Mouse (Mus musculus) kidney, postnatal 14 days (tissue): ENCODE measurements at regions not wholly inside any gene's neighbourhood (a gene's known extent, or its start where the extent isn't known, plus 50 kb on each side); places are given as distances from the start of the nearest gene placed in this dataset.

Source experiments
- DNase-seq: peaks from one replicate; pipeline ENCODE4 v3.0.0; 2022; ENCODE audit warnings: mixed read lengths

DNA sequence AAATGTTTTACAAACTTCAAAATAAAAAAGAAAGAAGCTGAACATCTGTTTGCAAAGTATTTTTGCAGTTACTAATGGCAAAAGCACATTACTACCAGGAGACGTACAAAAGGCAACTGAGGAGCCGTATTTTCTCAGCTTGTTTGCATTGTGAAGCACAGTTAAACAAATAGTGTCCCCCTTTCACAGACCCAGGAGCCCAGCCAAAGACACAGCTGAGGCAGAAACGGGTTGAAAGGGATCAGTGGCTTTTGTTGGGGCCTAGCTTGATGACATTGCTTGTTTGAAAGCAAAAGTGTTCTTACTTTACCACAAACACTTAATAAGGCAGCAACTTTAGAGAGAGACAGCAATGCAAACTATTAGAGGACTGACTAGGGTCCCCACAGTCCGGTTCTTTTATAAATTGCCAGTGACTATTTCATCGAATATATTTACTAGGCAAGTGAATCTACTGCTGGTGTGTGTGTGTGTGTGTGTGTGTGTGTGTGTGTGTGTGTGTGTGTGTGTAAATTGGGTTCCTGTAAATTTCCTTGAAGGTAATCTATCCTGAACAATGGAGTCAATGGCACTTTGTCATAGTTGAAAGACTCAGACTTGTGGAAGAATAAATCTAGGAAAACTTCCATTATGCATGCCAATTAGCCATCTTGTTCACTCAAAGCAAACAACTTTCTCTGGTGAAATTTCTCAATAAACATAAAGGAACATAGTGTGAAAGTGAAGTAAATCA lies 57.8 kb upstream of the Epha7 start:
- no peak for DNase-seq

DNA sequence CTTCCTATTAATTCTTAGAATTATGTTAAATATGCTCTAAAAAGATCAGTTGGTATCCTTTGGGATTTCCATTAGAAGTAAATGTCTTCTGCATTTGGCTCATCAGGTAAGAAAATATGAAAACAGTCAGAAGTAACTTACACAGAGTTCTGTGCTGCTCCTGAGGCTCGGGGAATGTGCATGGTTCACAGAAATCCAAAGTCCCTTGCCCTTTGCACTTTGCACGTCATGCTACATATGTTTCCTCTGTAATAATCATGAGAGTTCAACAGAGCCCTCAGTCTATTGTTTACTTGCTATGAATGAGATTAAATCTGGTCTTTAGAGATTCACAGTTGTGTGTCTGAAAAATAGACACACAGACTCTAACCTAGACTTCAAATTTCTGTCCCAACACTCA lies 50.6 kb upstream of the Epha7 start:
- DNase-seq: peak; percentile 13
